ENCODE assay signal across 9 mouse cellular contexts in genomic region chr10:80876028-80876427, GRCm38 (mm10). TPM values are rescaled to one million over a fixed set of nuclear protein-coding genes. Genes with fewer than 3 reads are reported as not detected.
A peak's percentile ranks its signal among the peaks of the same experiment; 100 is the strongest.
DNase-seq lines count a peak whose midpoint lies in the region; ATAC-seq and TF ChIP-seq lines count a peak whose summit lies in the region.
"Had no signal": no experiment of that assay in that cellular context is flagged by ENCODE, and none has a peak within 500 bp of the region (broad histone marks: within the 10 kb centered on the region; RNA-seq: fewer than 3 reads in every experiment).

No protein-coding gene starts in this region.

- H3K27me3 ChIP-seq in heart, adult 2 months (ENCODE audit: control insufficient read depth, insufficient read depth, low read length): no peaks in the 10 kb centered on the region
- peaks cover 8% of the 10 kb centered on the region; the same call in 1 of the 2 replicates for H3K27me3 ChIP-seq in embryonic facial prominence, embryonic 10.5 days (replicated peaks; ENCODE audit: low read depth, poor library complexity, severe bottlenecking)
- no peaks in the 10 kb centered on the region; the same call in none of the 2 replicates for H3K27me3 ChIP-seq in kidney, embryonic 15.5 days

- no peak for TF ChIP-seq POLR2A in heart, adult 2 months (IDR thresholded peaks at IDR 0.05; ENCODE audit: insufficient read depth, low read depth, low read length)

- H3K27ac ChIP-seq in heart, adult 2 months: no peak overlapping the region
- H3K27ac ChIP-seq in embryonic facial prominence, embryonic 10.5 days (replicated peaks): no peak overlapping the region
- no peak overlapping the region for H3K27ac ChIP-seq in kidney, embryonic 15.5 days
- H3K27ac ChIP-seq: limb, embryonic 15.5 days had no signal

- peak; percentile 46 to 63 for DNase-seq in heart, adult 2 months
- no peak for DNase-seq in heart, adult 9 months (ENCODE audit: low spot score in 2 of 2)
- peak; percentile 73 to 78 for DNase-seq in B cell, adult 2 months
- peak; percentile 57 for DNase-seq in adipocyte (ENCODE audit: low spot score)
- DNase-seq in embryonic facial prominence, embryonic 10.5 days (ENCODE audit: low spot score): peak; percentile 58
- peak; percentile 49 to 66 for DNase-seq in thymus, postnatal 10 days (ENCODE audit: low spot score in 2 of 2)

- H3K4me1 ChIP-seq in heart, adult 2 months (ENCODE audit: control insufficient read depth, insufficient read depth, low read length): no peaks in the 10 kb centered on the region
- peaks cover 5% of the 10 kb centered on the region for H3K4me1 ChIP-seq in embryonic facial prominence, embryonic 10.5 days
- peaks cover 10% of the 10 kb centered on the region; the same call in 1 of the 2 replicates for H3K4me1 ChIP-seq in kidney, embryonic 15.5 days
- H3K4me1 ChIP-seq: limb, embryonic 15.5 days had no signal

- H3K36me3 ChIP-seq in heart, adult 2 months (ENCODE audit: control insufficient read depth, insufficient read depth, low read length): no peaks in the 10 kb centered on the region
- H3K36me3 ChIP-seq in embryonic facial prominence, embryonic 10.5 days (replicated peaks): no peaks in the 10 kb centered on the region
- no peaks in the 10 kb centered on the region for H3K36me3 ChIP-seq in kidney, embryonic 15.5 days
- H3K36me3 ChIP-seq: limb, embryonic 15.5 days had no signal

- H3K4me3 ChIP-seq in heart, adult 2 months: no peak overlapping the region
- no peak overlapping the region for H3K4me3 ChIP-seq in embryonic facial prominence, embryonic 10.5 days
- no peak overlapping the region for H3K4me3 ChIP-seq in kidney, embryonic 15.5 days (replicated peaks)
- H3K4me3 ChIP-seq: limb, embryonic 15.5 days had no signal

- intact Hi-C loops in heart, adult 2 months (cut with DNase I): loop anchor here (1.0 kb wide), 1 partner anchor 54 kb away; no protein-coding TSS in a partner anchor

- peak; percentile 92 for TF ChIP-seq CTCF in heart, adult 2 months (IDR thresholded peaks at IDR 0.05)

- H3K4me2 ChIP-seq in kidney, embryonic 15.5 days: no peak overlapping the region
- H3K4me2 ChIP-seq: limb, embryonic 15.5 days had no signal

- H3K9me3 ChIP-seq in embryonic facial prominence, embryonic 10.5 days: no peaks in the 10 kb centered on the region
- H3K9me3 ChIP-seq in kidney, embryonic 15.5 days (replicated peaks): no peaks in the 10 kb centered on the region
- H3K9me3 ChIP-seq: limb, embryonic 15.5 days had no signal

- H3K9ac ChIP-seq in heart, adult 2 months (ENCODE audit: low read depth, low read length): no peak overlapping the region
- H3K9ac ChIP-seq in kidney, embryonic 15.5 days: no peak overlapping the region
- H3K9ac ChIP-seq: limb, embryonic 15.5 days had no signal

- 0 out of 2 replicates have a peak, but pooled peaks have one; percentile 31 for ATAC-seq in kidney, embryonic 15.5 days (replicated peaks; ENCODE audit: low FRiP score)
- peak; percentile 47 for ATAC-seq in megakaryocyte progenitor cell, adult 5-6 weeks (replicated peaks; ENCODE audit: poor library complexity)

- WGBS in heart, adult 2 months: 26% methylated on average over 5 of the region's 5 CpGs
- WGBS in embryonic facial prominence, embryonic 10.5 days: 28% methylated on average over 5 of the region's 5 CpGs
- WGBS in kidney, embryonic 15.5 days: 30% methylated on average over 5 of the region's 5 CpGs

- TF ChIP-seq EP300 in heart, adult 2 months (IDR thresholded peaks at IDR 0.05; ENCODE audit: insufficient read depth, low read depth, low read length): 0 out of 2 replicates have a peak, but pooled peaks have one; percentile 62

- H3K79me2 ChIP-seq in heart, adult 2 months (replicated peaks; ENCODE audit: control insufficient read depth, insufficient read depth, low read length): no peaks in the 10 kb centered on the region

RNA-seq across cellular contexts. Expression of gene Tmprss9, which starts 4.4 kb away (rescaled TPM):
- not detected for total RNA-seq in heart, adult 2 months (2021)
- 0.02 TPM in 1 of 2 replicates, not detected in the other for polyA plus RNA-seq in heart, adult 2 months (2012; rRNA removed)
- 0.06 and 0.10 TPM in 2 replicates for polyA plus RNA-seq in embryonic facial prominence, embryonic 10.5 days (2016; fragmentation: Nextera tagmentation; extraction: Ambion mirVana)
- 0.04 TPM in 1 of 2 replicates, not detected in the other for polyA plus RNA-seq in kidney, embryonic 15.5 days (2015; fragmentation: Nextera tagmentation; extraction: Ambion mirVana)
- total RNA-seq in megakaryocyte progenitor cell, adult 5-6 weeks (2015): not detected in 2 replicates
- not detected in 2 replicates for total RNA-seq in megakaryocyte progenitor cell, adult 5-6 weeks (2017)
- polyA plus RNA-seq: limb, embryonic 15.5 days had no signal

RNA-seq across cellular contexts. Expression of gene Sppl2b, which starts 21.0 kb away (rescaled TPM):
- 10 to 100 TPM; 15.4 to 16.8 TPM for total RNA-seq in heart, adult 2 months (2021)
- polyA plus RNA-seq in heart, adult 2 months (2012; rRNA removed): 51.4 and 74.2 TPM in 2 replicates
- polyA plus RNA-seq in embryonic facial prominence, embryonic 10.5 days (2016; fragmentation: Nextera tagmentation; extraction: Ambion mirVana): 45.2 and 45.3 TPM in 2 replicates
- polyA plus RNA-seq in kidney, embryonic 15.5 days (2015; fragmentation: Nextera tagmentation; extraction: Ambion mirVana): 43.8 and 48.1 TPM in 2 replicates
- 17.7 and 18.2 TPM in 2 replicates for total RNA-seq in megakaryocyte progenitor cell, adult 5-6 weeks (2015)
- total RNA-seq in megakaryocyte progenitor cell, adult 5-6 weeks (2017): 29.4 and 39.4 TPM in 2 replicates

RNA-seq across cellular contexts. Expression of gene Lsm7, which starts 21.0 kb away (rescaled TPM):
- 10 to 100 TPM; 19.4 to 23.2 TPM for total RNA-seq in heart, adult 2 months (2021)
- polyA plus RNA-seq in heart, adult 2 months (2012; rRNA removed): 74.9 and 79.9 TPM in 2 replicates
- polyA plus RNA-seq in embryonic facial prominence, embryonic 10.5 days (2016; fragmentation: Nextera tagmentation; extraction: Ambion mirVana): 364 TPM in 2 replicates
- polyA plus RNA-seq in kidney, embryonic 15.5 days (2015; fragmentation: Nextera tagmentation; extraction: Ambion mirVana): 303 and 328 TPM in 2 replicates
- 125 and 137 TPM in 2 replicates for total RNA-seq in megakaryocyte progenitor cell, adult 5-6 weeks (2015)
- total RNA-seq in megakaryocyte progenitor cell, adult 5-6 weeks (2017): 307 and 354 TPM in 2 replicates

RNA-seq across cellular contexts. Expression of gene Timm13, which starts 24.7 kb away (rescaled TPM):
- 100 to 1,000 TPM; 126 to 133 TPM for total RNA-seq in heart, adult 2 months (2021)
- polyA plus RNA-seq in heart, adult 2 months (2012; rRNA removed): 151 and 188 TPM in 2 replicates
- 349 and 359 TPM in 2 replicates for polyA plus RNA-seq in embryonic facial prominence, embryonic 10.5 days (2016; fragmentation: Nextera tagmentation; extraction: Ambion mirVana)
- 365 and 368 TPM in 2 replicates for polyA plus RNA-seq in kidney, embryonic 15.5 days (2015; fragmentation: Nextera tagmentation; extraction: Ambion mirVana)
- 132 and 150 TPM in 2 replicates for total RNA-seq in megakaryocyte progenitor cell, adult 5-6 weeks (2015)
- total RNA-seq in megakaryocyte progenitor cell, adult 5-6 weeks (2017): 55.3 and 100 TPM in 2 replicates

RNA-seq across cellular contexts. Expression of gene Lingo3, which starts 32.2 kb away (rescaled TPM):
- 10 to 100 TPM; 10.7 to 15.8 TPM for total RNA-seq in heart, adult 2 months (2021)
- 12.0 and 15.1 TPM in 2 replicates for polyA plus RNA-seq in heart, adult 2 months (2012; rRNA removed)
- polyA plus RNA-seq in embryonic facial prominence, embryonic 10.5 days (2016; fragmentation: Nextera tagmentation; extraction: Ambion mirVana): 1.3 and 1.6 TPM in 2 replicates
- 0.83 and 1.2 TPM in 2 replicates for polyA plus RNA-seq in kidney, embryonic 15.5 days (2015; fragmentation: Nextera tagmentation; extraction: Ambion mirVana)
- not detected in 2 replicates for total RNA-seq in megakaryocyte progenitor cell, adult 5-6 weeks (2015)
- total RNA-seq in megakaryocyte progenitor cell, adult 5-6 weeks (2017): not detected in 2 replicates

Comparison
In these comparisons a context has a peak if more than half of its experiments do, and no peak if none do; other contexts are left out.
1. DNase-seq: peak in heart, adult 2 months (2 of 2), B cell, adult 2 months (2 of 2), adipocyte (single experiment), embryonic facial prominence, embryonic 10.5 days (single experiment) and thymus, postnatal 10 days (2 of 2); none in heart, adult 9 months (0 of 2).